Mouse (Mus musculus) neural tube, embryonic 12.5 days (tissue): Measurements from ENCODE around the gene Gpc5. TPM values are rescaled to one million over a fixed set of nuclear protein-coding genes. Genes with fewer than 3 reads are reported as not detected.
A peak's percentile ranks its signal among the peaks of the same experiment; 100 is the strongest.

Source experiments
- ATAC-seq: fragments of 200-750 bp; cut with Nextera tagmentation; 2 replicates; pipeline ENCODE4 v1.8.0; 2017; ENCODE audit warnings: low read depth, mild to moderate bottlenecking, moderate TSS enrichment, moderate library complexity; ENCODE audit not compliant: low FRiP score
- H3K27ac ChIP-seq: fragments of 300-500 bp; sonication (generic); 2 replicates; pipeline ENCODE4 v1.5.1; 2016
- H3K27me3 ChIP-seq: fragments of 300-500 bp; sonication (generic); replicated peaks from 2 replicates; pipeline ENCODE4 v1.6.1; 2016; ENCODE audit warnings: mild to moderate bottlenecking
- H3K36me3 ChIP-seq: fragments of 300-500 bp; sonication (generic); 2 replicates; pipeline ENCODE4 v1.6.1; 2016; ENCODE audit warnings: mild to moderate bottlenecking
- H3K4me1 ChIP-seq: fragments of 300-500 bp; sonication (generic); 2 replicates; pipeline ENCODE4 v1.6.1; 2016
- H3K4me2 ChIP-seq: fragments of 300-500 bp; sonication (generic); replicated peaks from 2 replicates; pipeline ENCODE4 v1.6.1; 2016; ENCODE audit warnings: mild to moderate bottlenecking
- H3K4me3 ChIP-seq: fragments of 300-500 bp; sonication (generic); 2 replicates; pipeline ENCODE4 v1.5.1; 2016
- H3K9ac ChIP-seq: fragments of 300-500 bp; sonication (generic); 2 replicates; pipeline ENCODE4 v1.6.1; 2016; ENCODE audit warnings: mild to moderate bottlenecking
- H3K9me3 ChIP-seq: fragments of 300-500 bp; sonication (generic); 2 replicates; pipeline ENCODE4 v1.6.1; 2016; ENCODE audit warnings: mild to moderate bottlenecking
- WGBS: fragments of 180-500 bp; shearing (Covaris S2); methylation state at CpG from one replicate; pipeline ENCODE4 v1.1.7; 2016; 5-methylcytosine and 5-hydroxymethylcytosine counted together
- polyA plus RNA-seq: library from polyadenylated mRNA; unstranded; fragments of >200 nt; fragmentation: Nextera tagmentation; extraction: Ambion mirVana; gene quantifications from 2 replicates; pipeline ENCODE4 v1.2.1, GENCODE M21; 2016

The Gpc5 gene
- polyA plus RNA-seq, 1 experiment from 2014 or later, result 1.8 TPM

DNA sequence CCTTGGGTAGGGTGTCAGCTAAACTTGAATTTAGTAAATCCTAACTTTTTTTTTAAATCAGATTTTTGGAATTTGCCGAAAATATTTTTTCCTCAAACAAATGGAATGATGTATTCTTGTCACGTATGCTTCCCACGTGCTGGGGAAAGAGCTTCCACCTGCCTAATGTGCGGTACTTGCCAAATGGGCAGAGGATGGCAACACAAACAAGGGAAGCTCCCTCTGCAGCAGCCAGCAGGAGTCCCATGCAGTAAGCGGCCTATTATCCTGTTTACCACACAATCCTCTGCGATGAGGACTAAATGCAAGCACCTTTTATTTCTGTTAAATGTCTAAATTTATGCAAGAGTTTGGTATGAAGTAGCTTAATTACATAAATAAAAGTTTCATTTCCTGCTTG lies 178.4 kb downstream of the Gpc5 start:
- 87% methylated on average over 6 of the region's 6 CpGs for WGBS
- H3K4me3 ChIP-seq, result no peak overlapping the region
- no peaks in the 10 kb centered on the region for H3K27me3 ChIP-seq
- no peaks in the 10 kb centered on the region for H3K4me1 ChIP-seq
- ATAC-seq, result no peak
- H3K9me3 ChIP-seq, result no peaks in the 10 kb centered on the region
- no peak overlapping the region for H3K9ac ChIP-seq
- no peaks in the 10 kb centered on the region for H3K36me3 ChIP-seq
- H3K4me2 ChIP-seq, result no peak overlapping the region
- H3K27ac ChIP-seq, result no peak overlapping the region

DNA sequence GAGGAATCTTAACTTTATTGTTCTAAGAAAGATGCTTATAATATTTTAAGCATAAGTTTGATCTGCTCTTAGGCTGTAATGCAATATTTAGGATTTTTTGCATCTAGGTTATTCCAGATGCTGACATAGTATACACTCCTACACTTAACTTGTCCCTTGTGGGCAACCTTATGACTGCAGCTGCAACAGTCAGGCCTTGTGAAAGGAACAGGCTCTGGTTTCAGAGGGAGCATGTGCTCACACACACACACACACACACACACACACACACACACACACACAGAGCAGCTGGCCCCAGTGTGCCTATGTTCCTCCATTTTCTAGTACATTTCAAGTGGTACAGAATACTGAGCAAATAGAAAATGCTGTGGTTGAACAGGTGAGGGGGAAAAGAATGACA lies 190.8 kb downstream of the Gpc5 start:
- Histone ChIP-seq H3K4me1 (no peaks in the 10 kb centered on the region), H3K36me3 (no peaks in the 10 kb centered on the region), H3K27ac (no peak overlapping the region), H3K4me2 (no peak overlapping the region), H3K9ac (no peak overlapping the region), H3K4me3 (no peak overlapping the region), H3K9me3 (no peaks in the 10 kb centered on the region), H3K27me3 (no peaks in the 10 kb centered on the region)
- ATAC-seq, result no peak

DNA sequence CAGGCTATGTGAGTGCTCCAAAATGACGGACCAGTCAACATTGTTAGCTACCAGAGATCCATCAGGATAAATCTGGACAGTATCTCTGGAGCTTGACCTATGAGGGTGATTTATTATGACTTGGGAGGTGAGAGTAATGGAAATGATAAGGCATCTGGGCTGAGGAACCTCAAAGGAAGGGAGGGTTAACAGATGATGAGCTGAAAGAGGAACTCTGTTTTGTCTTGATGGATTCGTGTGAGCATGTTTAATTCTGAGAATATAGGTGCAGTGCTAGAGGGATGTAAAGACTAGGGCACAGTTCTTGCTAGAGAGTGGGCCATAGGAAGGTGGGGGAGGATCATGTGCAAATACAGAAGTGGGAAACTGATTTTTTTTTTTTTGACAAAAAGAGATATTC lies 232.2 kb downstream of the Gpc5 start:
- Histone ChIP-seq H3K4me2 (no peak overlapping the region), H3K9me3 (no peaks in the 10 kb centered on the region), H3K9ac (no peak overlapping the region), H3K27ac (no peak overlapping the region), H3K4me1 (no peaks in the 10 kb centered on the region), H3K27me3 (no peaks in the 10 kb centered on the region), H3K36me3 (no peaks in the 10 kb centered on the region), H3K4me3 (no peak overlapping the region)
- 85% methylated on average over 2 of the region's 2 CpGs for WGBS
- ATAC-seq, result no peak

DNA sequence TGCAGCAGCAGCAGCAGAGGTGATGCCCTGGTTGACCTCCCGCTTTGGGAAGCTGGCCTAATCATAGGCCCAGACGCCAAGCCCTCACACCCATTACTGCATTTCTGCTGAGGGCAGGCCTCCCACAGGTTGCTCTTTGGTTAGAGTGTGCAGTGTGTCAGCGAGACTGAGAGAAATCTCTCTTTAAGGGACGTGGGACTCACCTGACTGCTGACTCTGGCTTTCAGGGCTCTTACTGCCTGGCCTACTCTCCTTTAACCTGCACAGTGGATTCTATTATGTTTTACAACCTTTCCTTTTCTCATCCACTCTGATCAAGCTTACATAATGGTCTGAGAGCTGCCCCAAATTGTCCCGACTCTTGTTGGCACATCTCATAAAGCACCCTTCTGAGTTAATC lies 234.4 kb downstream of the Gpc5 start:
- Histone ChIP-seq H3K4me1 (no peaks in the 10 kb centered on the region), H3K4me3 (no peak overlapping the region), H3K4me2 (no peak overlapping the region), H3K27me3 (no peaks in the 10 kb centered on the region), H3K27ac (no peak overlapping the region), H3K9ac (no peak overlapping the region), H3K36me3 (no peaks in the 10 kb centered on the region), H3K9me3 (no peaks in the 10 kb centered on the region)
- 67% methylated on average over 5 of the region's 5 CpGs for WGBS
- no peak for ATAC-seq

DNA sequence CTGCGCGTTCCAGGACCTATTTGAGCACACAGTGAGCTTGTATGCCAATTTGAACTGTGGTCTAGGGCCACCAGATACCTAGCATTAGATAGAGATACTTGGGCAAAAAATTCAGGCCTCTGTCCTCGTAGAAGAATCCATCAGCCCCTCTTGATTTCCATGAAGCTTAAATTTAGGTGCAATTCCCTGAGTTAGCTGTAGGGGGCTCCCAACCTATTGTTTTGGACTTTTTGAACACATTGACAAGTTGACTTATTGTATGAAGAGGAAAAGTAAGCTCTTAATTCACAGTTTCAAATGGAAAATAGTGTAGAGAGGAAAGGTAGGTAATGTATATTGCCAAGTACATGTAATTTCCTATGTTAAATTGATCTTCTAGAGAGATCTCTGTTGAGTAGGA lies 247.1 kb downstream of the Gpc5 start:
- H3K4me3 ChIP-seq, result no peak overlapping the region
- no peaks in the 10 kb centered on the region for H3K27me3 ChIP-seq
- H3K36me3 ChIP-seq, result no peaks in the 10 kb centered on the region
- WGBS, result 73% methylated on average over 3 of the region's 3 CpGs
- no peaks in the 10 kb centered on the region for H3K4me1 ChIP-seq
- H3K4me2 ChIP-seq, result no peak overlapping the region
- no peak overlapping the region for H3K9ac ChIP-seq
- no peak for ATAC-seq
- no peaks in the 10 kb centered on the region for H3K9me3 ChIP-seq
- no peak overlapping the region for H3K27ac ChIP-seq

DNA sequence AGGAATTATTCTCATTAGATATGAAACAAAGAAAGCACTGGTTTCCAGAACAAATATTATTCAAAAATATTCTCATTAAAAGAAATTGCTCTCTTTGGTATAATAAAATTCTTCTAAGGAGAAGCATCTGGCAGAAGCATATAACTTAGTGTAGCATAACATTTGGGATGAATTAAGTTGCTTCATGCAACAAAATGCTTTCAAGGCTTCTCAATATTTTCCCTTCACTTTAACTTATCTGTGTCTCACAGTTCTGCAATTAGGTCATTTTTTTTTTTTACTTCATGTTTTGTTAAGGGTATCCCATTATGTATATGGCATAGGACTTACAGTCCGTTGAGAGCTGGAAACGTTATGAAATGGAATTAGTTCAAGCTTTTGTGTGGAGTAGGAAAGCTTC lies 250.6 kb downstream of the Gpc5 start:
- Histone ChIP-seq H3K27ac (no peak overlapping the region), H3K4me1 (no peaks in the 10 kb centered on the region), H3K4me3 (no peak overlapping the region), H3K9me3 (no peaks in the 10 kb centered on the region), H3K27me3 (no peaks in the 10 kb centered on the region), H3K4me2 (no peak overlapping the region), H3K36me3 (no peaks in the 10 kb centered on the region), H3K9ac (no peak overlapping the region)
- 86% methylated on average over 2 of the region's 2 CpGs for WGBS
- ATAC-seq, result no peak

DNA sequence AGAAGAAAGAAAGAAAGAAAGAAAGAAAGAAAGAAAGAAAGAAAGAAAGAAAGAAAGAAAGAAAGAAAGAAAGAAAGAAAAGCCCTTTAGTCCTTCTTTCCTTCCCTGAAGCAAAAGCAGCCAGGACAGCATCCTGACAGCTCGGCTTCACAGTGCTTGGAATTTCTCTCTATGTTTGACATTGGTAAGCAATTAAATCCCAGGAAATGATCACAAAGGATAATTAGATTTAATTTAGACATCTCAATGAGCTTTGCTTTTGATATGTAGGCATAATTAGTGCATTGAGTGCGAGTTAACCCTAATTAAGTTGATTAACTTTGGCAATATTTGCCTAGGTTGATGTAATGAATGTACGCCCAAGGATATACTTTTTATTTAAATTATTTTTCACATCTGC lies 257.4 kb downstream of the Gpc5 start:
- H3K9ac ChIP-seq, result no peak overlapping the region
- H3K27me3 ChIP-seq, result no peaks in the 10 kb centered on the region
- H3K4me2 ChIP-seq, result no peak overlapping the region
- H3K9me3 ChIP-seq, result no peaks in the 10 kb centered on the region
- no peak overlapping the region for H3K4me3 ChIP-seq
- no peaks in the 10 kb centered on the region for H3K4me1 ChIP-seq
- ATAC-seq, result no peak
- H3K27ac ChIP-seq, result no peak overlapping the region
- H3K36me3 ChIP-seq, result no peaks in the 10 kb centered on the region
- 87% methylated on average over 3 of the region's 3 CpGs for WGBS

DNA sequence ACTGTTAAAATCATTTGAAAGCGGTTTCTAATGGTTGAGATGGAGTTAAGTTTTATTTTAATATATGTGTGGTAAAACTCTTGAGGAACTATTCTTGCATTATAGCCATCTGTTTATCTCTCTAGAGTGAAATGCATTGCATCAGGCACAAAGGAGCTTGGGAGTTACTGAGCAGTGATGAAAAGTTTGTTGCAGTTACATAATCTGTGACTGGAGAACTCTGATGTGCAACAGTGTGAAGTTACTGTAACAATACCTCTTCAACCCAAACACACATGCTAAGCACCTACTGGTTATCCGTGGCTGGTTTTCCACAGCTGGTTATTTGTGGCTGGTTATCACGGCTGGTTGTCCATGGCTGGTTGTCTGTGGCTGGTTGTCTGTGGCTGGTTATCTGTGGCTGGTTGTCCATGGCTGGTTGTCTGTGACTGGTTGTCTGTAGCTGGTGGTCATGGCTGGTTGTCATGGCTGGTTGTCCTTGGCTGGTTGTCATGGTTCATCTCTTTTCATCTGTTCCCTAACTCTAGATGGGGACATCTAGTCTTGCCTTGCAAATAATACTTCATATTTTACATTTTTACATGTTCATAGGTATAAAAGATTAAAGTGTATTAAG lies 273.4 kb downstream of the Gpc5 start:
- Histone ChIP-seq H3K27me3 (no peaks in the 10 kb centered on the region), H3K36me3 (no peaks in the 10 kb centered on the region), H3K4me2 (no peak overlapping the region), H3K9ac (no peak overlapping the region), H3K9me3 (no peaks in the 10 kb centered on the region), H3K4me1 (no peaks in the 10 kb centered on the region), H3K4me3 (no peak overlapping the region), H3K27ac (no peak overlapping the region)
- 91% methylated on average over 3 of the region's 3 CpGs for WGBS
- ATAC-seq, result no peak

DNA sequence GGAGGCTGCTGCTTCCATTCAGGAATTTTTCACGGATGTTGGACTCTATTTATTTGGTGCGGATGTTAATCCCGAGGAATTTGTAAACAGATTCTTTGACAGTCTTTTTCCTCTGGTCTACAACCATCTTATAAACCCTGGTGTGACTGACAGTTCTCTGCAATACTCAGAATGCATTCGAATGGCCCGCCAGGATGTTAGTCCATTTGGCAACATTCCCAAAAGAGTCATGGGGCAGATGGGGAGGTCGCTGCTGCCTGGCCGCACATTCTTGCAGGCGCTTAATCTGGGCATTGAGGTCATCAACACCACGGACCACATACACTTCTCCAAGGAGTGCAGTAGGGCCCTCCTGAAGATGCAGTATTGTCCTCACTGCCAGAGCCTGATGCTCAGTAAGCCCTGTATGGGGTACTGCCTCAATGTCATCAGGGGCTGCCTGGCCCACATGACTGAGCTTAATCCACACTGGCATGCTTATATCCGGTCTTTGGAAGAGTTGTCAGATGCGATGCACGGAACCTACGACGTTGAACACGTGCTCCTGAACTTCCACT lies 277.7 kb downstream of the Gpc5 start:
- no peak overlapping the region for H3K4me2 ChIP-seq
- ATAC-seq, result no peak
- no peak overlapping the region for H3K9ac ChIP-seq
- no peak overlapping the region for H3K27ac ChIP-seq
- H3K4me1 ChIP-seq, result no peaks in the 10 kb centered on the region
- 82% methylated on average over 15 of the region's 15 CpGs for WGBS
- no peak overlapping the region for H3K4me3 ChIP-seq
- no peaks in the 10 kb centered on the region for H3K36me3 ChIP-seq
- no peaks in the 10 kb centered on the region for H3K9me3 ChIP-seq
- H3K27me3 ChIP-seq, result no peaks in the 10 kb centered on the region

DNA sequence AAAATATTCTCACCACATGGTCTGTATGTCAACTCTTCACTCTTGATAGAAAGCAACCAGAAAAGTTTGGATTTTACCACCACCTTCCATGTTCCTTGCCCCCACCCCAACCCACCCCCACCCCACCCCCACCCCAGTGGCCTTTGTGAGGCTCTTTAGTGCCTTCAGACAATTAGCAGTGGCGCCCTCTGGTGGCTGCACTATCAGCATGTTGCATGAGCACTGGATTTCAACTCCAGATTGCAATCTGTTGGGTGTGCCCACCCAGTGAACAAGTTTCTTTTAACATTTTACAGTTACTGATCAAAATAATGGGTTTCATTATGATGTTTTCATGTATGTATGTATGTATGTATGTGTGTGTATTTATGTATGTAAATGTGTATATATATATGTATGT lies 279.1 kb downstream of the Gpc5 start:
- Histone ChIP-seq H3K9me3 (no peaks in the 10 kb centered on the region), H3K4me1 (no peaks in the 10 kb centered on the region), H3K27me3 (no peaks in the 10 kb centered on the region), H3K36me3 (no peaks in the 10 kb centered on the region), H3K9ac (no peak overlapping the region), H3K27ac (no peak overlapping the region), H3K4me3 (no peak overlapping the region), H3K4me2 (no peak overlapping the region)
- ATAC-seq, result no peak
- 12% methylated on average over 1 of the region's 1 CpGs for WGBS

DNA sequence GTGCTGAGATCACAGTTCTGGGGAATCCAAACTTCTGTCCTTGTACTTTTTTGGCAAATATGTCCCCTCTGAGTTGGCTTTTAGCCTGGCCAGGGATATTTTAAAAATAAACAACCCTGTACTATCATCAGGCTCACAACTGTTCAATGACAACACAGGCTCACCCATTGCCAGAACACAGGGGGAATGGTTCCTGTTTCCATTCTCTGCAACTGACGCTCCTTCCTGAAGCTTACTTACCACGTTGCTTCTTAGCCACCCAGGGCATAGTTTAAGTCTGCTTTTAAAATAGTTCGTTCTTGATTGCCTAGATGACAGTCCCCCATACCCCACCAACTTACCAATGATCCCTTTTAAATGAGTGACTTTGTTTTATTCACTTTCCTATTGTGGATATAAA lies 299.8 kb downstream of the Gpc5 start:
- WGBS, result 84% methylated on average over 3 of the region's 3 CpGs
- no peaks in the 10 kb centered on the region for H3K4me1 ChIP-seq
- ATAC-seq, result no peak
- no peaks in the 10 kb centered on the region for H3K27me3 ChIP-seq
- no peaks in the 10 kb centered on the region for H3K36me3 ChIP-seq
- H3K27ac ChIP-seq, result no peak overlapping the region
- no peak overlapping the region for H3K4me2 ChIP-seq
- H3K4me3 ChIP-seq, result no peak overlapping the region
- H3K9ac ChIP-seq, result no peak overlapping the region
- H3K9me3 ChIP-seq, result no peaks in the 10 kb centered on the region

DNA sequence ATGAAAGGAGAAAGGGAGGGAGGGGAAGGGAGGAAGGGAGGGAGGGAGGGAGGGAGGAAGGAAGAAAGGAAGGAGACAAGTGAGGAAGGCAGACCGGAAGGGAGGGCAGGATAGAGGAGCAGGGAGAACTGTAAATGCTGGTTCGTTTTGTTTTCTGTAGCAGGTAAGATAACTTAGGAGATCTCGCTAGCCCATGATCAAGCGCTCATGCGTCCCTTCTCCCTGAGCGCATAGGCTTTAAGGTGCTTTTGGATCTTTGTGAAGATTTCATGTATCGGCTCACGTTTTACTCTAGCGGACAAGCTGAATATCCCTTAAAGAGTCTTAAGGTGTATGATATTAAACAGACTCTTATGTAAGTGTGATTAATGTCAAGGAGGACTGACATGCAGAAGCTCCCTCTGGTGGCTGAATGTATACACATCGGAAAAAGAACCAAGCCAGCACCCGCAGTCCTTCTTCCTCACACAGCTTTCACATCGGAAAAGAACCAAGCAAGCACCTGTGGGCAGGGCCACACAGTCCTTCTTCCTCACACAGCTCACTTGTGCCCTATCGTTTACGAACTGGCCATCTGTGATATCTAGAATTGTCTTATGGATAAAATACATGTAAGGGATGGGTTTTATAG lies 301.0 kb downstream of the Gpc5 start:
- 57% methylated on average over 14 of the region's 14 CpGs for WGBS

DNA sequence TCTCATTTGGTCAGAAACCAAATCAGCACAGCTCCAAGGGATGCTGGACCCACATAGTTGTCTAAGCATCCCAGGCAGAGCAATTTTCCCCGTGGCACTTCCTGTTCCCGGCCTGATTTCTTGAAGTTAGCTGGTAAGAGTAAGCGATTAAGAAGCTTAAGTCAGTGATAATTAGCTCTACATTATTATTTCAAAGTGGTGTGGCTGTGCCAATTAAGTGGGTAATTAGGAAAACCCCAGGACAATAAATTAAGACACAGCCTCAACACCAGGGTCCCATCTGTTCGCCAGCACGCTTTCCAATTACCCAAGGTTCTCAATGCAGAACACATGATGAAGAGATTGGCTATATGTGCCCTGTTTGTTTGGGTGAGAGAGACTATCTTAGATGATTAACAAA lies 314.6 kb downstream of the Gpc5 start:
- Histone ChIP-seq H3K27ac (no peak overlapping the region), H3K4me1 (no peaks in the 10 kb centered on the region), H3K36me3 (no peaks in the 10 kb centered on the region), H3K4me2 (no peak overlapping the region), H3K4me3 (no peak overlapping the region), H3K9me3 (no peaks in the 10 kb centered on the region), H3K9ac (no peak overlapping the region), H3K27me3 (no peaks in the 10 kb centered on the region)
- WGBS, result 49% methylated on average over 5 of the region's 5 CpGs
- ATAC-seq, result peak; percentile 68; the same call in 1 of the 2 replicates

More for the DNA sequence above, 301.0 kb downstream of the Gpc5 start:
- Histone ChIP-seq H3K9me3 (no peaks in the 10 kb centered on the region), H3K4me1 (no peaks in the 10 kb centered on the region), H3K4me3 (no peak overlapping the region), H3K36me3 (no peaks in the 10 kb centered on the region), H3K4me2 (no peak overlapping the region), H3K9ac (no peak overlapping the region), H3K27ac (no peak overlapping the region), H3K27me3 (no peaks in the 10 kb centered on the region)
- ATAC-seq, result peak; percentile 53
